Mouse (Mus musculus): ENCODE measurements around the gene Serhl.

The Serhl gene

DNA sequence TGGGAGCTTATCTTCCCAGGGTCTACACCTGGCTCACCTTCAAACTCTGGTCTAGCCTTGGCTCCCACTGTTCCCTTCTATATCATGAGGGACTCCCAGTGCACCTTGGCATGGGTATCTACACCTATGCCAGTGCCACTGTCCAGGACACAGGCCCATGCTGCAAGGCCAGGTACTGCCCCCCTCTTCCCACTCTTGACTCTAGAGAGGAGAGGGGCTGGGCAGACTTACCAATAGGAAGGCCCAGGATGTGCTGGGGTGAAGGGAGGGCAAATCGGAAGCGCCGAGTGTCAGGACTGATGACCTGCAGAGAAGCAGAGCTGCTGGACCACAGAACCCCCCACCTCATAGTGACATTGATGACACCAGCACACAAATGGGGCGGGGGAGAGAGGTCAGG, 72.7 kb downstream of the Serhl start:
- no peak for DNase-seq (ENCODE audit: low read depth)

DNA sequence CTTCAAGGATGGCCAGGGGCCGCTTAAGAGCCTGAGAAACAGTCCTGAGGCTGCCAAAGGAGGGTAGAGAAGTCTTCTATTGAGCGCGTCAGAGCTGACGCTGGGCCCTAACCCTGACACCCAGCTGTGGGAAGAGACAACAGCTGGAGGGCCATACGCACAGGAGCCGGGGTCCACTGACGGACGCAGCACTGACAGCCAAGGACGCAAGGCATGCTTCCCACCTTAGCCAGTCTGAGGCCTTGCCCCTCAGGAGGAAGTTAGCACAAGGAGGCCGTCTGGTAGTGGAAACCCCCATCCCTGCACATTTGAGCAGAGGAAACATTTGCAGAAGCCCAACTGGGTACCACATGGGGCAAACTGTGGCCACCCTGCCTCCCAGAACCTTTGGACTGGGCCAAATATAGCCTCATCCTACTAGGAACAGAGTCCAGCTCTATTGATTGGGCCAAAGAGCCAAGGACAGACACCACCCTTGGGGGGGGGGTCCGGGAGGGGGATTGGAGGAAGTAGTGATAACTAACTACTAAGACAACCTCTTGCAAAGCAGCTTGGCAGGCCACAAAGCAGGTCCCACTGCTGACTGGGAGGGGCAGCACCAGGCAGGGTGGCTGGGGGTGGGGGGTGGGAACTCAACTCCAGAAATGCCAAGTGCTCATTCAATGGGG, 73.6 kb downstream of the Serhl start:
- no peak for DNase-seq (ENCODE audit: low read depth)

DNA sequence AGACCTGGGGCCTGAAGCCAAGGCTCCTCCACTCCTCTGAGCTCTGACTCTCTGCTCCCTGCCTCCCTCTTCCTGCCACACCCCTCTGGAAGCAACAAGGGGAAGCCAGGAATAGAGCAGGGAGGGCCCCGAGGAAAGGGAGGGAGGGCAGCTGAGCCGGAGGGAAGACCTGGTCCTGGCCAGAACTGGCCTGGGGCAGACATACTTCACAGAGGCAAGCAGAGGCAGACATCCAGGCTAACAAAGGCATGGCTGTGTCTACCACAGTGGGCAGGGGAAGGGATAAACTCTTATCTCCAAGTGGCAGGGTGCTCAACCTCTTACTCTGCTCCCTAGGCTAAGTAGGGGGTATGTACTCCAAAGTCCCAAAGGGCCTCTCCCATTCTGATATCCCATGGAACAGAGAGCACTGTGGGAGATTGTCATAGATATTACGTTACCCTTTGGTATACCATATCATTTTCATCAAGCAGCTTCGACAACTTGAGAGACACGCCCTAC, 75.7 kb downstream of the Serhl start:
- peak; percentile 74 for DNase-seq (ENCODE audit: low read depth)

DNA sequence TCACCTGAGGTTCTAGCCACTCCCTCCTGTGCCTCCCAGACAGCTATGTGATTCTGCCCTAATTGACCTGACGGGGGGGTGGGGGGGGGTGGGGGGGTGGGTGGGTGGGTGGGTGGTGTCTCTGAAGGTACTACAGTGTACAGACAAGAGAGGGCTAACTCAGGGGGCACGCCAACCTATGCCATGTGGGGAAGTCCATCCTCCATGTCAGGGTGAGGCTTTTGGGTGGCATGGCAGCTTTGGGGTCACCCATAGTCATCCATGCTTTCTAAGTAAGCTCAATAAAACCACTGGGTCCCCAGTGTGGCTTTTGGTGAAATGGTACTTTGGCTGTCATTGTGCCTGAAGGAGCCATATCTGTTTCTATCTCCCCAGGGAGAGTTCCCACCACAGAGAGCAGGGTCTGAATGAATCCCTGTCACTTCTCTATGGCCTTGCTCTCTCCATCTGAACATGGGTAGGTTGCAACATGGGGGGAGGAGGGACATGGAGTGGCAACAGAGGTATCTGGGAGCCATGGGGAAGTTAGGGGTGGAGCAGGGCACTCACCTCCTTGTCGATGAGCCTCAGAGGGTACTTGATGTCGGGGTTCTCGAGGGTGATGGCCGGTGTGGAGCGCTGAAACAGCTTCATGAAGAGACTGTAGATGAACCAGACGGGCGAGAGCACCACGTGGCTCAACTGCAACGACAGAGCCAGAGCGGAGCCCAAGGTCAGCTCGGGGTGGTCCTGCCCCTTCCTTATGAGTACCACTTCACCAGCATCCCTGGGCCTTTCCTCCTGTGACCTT, 76.4 kb downstream of the Serhl start:
- no peak for DNase-seq (ENCODE audit: low read depth)

All from NIH3T3 (cell line).